In the genomic region with DNA sequence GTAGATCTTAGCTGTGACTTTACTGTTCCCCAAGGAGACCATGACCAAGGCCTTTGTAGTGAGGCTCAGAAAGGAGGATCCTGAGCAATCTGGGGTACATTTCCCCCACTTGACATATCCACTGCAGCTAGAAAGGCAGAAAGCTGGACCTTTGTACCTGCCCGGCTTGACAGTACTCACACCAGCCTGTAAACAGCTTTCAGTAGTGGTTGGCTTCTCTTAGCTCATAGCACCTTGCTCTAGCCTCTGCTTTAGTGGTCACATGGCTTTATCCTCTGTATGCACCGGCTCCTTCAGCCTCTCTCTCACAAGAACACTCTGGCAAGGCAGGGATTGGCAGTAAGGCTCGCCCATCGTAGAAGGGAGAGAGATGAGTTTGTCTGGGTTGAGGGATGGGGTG, we compare ENCODE assay signal across 1 mouse cellular context.
TF ChIP-seq lines count a peak whose summit lies in the region.

No protein-coding gene starts in this region.

TF ChIP-seq in myocyte, 11 proteins besides CTCF, POLR2A, EP300 and RAD21:
- TF ChIP-seq MYOD1 (IDR thresholded peaks at IDR 0.05; ENCODE audit: control insufficient read depth in 1 of 3, insufficient read length in 2 of 3, low read depth in 2 of 3) (peak in 1 of 3 experiments; percentile 32), TCF3 (IDR thresholded peaks at IDR 0.05; ENCODE audit: insufficient read length, low read depth) (no peak)
TF ChIP-seq in myocyte: peak in this region for 1.
